In genomic region chr4:46076892-46077291, GRCm38 (mm10) we compare ENCODE assay signal across 1 mouse cellular context.
TF ChIP-seq lines count a peak whose summit lies in the region.

No protein-coding gene starts in this region.

TF ChIP-seq in MEL, 35 proteins besides CTCF, POLR2A, EP300 and RAD21 (continued from another document):
- TF ChIP-seq ZC3H11A (IDR thresholded peaks at IDR 0.05; ENCODE audit: low read depth, low read length) (no peak), KAT2A (conservative IDR thresholded peaks at IDR 0.05; ENCODE audit: low read depth, low read length) (no peak), USF1 (IDR thresholded peaks at IDR 0.05; ENCODE audit: low read depth, low read length) (no peak), E2F4 (IDR thresholded peaks at IDR 0.05; ENCODE audit: borderline replicate concordance, low read depth, low read length) (no peak), USF2 (IDR thresholded peaks at IDR 0.05; ENCODE audit: borderline replicate concordance in 1 of 2, insufficient read depth in 1 of 2, low read depth in 1 of 2, low read length in 2 of 2) (no peak), JUND (IDR thresholded peaks at IDR 0.05; ENCODE audit: low read depth, low read length) (no peak), SMC3 (IDR thresholded peaks at IDR 0.05; ENCODE audit: low read depth, low read length) (no peak), MAZ (IDR thresholded peaks at IDR 0.05; ENCODE audit: low read depth, low read length) (no peak), MEF2A (IDR thresholded peaks at IDR 0.05; ENCODE audit: extremely low read depth, insufficient replicate concordance, low read depth, low read length, poor library complexity, severe bottlenecking) (no peak), BHLHE40 (IDR thresholded peaks at IDR 0.05; ENCODE audit: borderline replicate concordance, low read depth, low read length) (no peak)
